Mouse (Mus musculus) kidney, postnatal 25 days (tissue): Measurements from ENCODE around the gene Ppfia1.

Experiments used
- DNase-seq, 2 experiments: peaks; one replicate each; pipeline ENCODE4 v3.0.0; 2021; ENCODE audit warnings: mixed read lengths in 2 of 2

Gene Ppfia1

DNA sequence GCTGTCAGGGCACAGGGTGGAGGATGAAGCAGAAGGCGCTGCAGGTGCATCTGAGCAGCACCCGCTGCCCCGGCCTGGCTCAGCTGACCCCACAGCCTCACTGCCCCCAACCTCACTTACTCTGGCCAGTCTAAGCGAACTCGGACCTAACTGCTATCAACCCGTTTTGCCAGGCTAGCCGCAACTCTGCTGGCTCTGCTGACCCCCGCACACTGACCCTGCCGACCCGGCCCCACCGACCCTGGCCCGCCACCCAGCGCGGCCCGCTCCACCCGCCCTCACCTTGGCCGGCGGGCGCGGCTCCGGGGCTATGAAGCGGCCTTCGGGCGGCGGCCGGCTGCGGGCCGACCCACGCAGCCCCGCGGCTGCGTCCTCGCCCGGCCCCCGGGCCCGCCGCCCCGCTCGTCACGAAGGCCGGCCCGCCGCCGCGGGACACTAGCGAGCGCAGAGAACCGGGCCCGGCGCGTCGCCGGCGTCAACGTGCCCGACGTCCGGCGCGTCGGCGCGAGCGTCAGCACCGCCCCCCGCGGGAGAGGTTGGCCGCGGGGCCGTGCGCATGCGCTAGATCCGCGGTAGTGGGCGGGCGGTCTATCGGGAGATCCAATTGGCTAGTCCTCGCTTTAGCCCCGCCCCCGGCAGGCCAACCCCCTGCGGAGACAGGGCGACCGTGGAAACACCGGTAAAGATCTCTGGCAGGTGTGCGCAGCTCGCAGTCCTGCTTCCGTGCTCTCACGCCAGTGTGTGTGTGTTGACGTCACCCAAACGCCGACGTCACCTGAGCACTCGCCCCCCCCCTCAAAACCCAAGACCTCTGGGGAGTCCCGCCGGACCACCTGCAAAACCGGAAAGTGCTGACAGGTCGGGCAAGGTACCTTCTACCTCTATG, at the start of gene Ppfia1:
TSS of gene Ppfia1 (minus strand) at position 493 of the 886 bp plus-strand sequence.
- DNase-seq = peak; percentile 99

DNA sequence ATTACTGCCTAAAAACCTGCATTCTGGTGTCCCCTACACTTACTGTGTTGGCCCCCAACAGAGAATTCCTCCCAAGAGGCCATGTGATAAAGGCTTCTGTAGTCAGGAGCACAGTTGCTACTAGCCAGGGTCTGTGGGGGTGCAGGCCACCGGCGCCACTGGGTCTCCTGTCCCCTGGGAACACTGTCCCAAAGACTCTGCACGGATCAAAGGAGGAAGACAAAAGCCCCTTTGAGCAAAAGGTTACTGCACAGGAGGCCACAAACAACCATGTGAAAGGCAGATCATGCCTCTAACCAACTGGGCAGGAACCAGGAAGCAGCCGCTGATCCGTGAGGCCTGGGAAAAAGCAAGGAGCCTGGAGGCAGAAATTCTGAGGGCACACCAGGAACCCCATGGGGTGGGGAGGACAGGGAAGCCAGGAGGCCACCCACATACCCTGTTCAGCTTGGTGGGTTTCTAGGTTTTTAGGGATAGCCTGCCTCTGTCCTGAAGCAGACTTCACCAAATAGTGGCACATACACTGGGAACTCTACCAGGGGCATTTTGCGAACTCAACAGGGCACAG, 46.9 kb upstream of the Ppfia1 start:
- DNase-seq = no peak

DNA sequence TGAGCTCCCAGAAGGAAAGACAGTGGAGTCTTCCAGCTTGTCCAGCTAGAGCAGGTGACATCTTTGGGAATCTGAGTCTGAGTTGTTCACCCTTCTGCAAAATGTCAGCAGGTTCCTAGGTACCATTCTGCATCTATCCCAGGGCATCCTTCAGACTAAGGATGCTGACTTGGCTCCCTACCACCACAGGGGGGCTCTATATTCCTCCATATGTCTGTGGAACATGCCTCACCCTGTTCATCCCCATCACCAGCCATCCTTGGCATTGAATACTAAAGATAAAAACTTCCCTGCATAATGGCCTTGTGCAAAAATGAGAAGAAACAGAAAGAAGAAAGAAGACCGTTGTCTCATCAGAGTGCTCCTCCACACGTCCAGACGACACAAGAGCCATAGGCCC, 36.0 kb upstream of the Ppfia1 start:
- no peak for DNase-seq

DNA sequence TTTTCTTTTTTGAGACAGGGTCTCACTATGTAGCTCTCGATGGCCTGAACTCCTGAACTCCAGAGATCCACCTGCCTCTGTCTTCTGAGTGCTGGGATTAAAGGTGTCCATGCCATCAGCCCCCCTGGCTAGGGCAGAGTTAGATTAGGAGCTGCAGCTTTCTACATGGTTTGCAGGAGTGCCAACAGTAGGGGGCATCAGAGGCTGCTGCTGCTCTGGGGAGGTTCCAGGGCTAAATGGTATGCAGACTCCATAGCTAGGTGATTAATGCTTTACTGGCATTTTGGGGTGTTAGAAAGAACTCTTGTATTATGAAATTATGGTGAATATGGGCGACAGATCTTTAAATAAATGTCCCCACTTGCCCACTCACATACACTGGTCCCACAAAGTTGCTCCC, 33.8 kb upstream of the Ppfia1 start:
- peak in 1 of 2 experiments; percentile 58 for DNase-seq

DNA sequence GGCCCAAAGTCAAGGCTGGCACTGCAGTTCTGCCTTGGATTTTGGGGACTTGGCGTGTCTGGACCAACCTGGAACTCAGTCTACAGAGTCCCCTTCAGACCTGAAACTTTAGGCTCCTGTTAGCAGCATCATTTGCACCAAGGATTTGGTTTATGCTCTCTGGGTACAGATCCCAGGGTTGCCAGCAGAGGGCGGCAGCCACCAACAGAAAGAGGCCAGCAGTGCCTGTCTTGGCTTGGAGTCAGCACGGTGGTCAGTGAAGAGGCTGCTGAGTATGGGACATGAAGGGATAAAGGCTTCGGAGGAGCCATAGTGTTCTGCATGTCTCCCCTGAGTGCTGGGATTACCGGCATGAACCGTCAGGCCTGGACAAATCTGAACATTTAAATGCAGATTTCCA, 32.1 kb upstream of the Ppfia1 start:
- DNase-seq = peak; percentile 73 to 81

DNA sequence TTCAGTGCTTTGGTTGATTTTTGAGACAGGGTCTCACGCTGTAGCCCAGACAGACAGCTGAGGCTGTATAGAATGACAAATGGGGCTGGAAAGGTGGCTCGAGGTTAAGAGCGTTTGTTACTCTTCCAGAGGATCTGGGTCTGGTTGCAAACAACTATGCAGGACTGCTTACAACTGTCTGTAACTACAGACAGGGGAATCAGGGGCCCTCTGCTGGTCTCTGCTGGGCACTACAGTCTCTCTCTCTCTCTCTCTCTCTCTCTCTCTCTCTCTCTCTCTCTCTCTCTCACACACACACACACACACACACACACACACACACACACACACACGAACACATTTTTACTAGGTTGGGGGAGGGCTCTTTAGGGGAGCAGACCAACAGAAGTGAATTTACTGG, 30.1 kb upstream of the Ppfia1 start:
- DNase-seq = peak; percentile 66 to 71

DNA sequence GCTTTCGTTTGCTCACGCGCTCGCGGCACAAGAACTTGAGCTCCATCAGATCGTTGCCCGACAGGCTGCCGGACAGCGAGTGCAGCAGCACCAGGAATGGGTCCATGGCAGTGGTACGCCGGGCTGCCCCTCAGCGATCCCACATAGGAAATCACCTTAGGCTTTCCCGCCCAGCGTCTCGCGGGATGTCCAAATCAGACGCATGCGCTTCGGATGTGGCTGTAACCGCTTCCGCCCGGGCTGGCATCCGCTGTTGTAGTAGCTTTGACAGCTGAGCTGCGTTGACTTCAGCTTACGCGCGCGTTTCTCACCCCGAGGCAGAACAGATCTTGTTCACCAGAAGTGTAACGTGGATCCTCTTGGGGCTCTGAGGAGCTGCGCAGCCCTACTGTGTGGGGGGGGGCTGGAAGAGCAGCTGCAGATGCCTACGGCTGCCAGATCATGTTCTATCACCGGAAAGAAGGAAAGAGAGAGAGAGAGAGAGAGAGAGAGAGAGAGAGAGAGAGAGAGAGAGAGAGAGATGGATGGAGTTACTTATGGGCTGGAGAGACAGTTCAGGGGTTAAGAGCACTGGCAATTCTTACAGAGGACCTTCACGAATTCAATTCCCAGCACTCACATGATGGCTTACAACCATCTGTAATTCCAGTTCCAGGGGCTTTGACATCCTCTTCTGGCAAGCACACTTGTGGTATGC, 28.9 kb upstream of the Ppfia1 start, which contains the start of gene Fadd:
TSS of gene Fadd (minus strand) at position 180 of the 697 bp plus-strand sequence.
- peak; percentile 96 for DNase-seq

DNA sequence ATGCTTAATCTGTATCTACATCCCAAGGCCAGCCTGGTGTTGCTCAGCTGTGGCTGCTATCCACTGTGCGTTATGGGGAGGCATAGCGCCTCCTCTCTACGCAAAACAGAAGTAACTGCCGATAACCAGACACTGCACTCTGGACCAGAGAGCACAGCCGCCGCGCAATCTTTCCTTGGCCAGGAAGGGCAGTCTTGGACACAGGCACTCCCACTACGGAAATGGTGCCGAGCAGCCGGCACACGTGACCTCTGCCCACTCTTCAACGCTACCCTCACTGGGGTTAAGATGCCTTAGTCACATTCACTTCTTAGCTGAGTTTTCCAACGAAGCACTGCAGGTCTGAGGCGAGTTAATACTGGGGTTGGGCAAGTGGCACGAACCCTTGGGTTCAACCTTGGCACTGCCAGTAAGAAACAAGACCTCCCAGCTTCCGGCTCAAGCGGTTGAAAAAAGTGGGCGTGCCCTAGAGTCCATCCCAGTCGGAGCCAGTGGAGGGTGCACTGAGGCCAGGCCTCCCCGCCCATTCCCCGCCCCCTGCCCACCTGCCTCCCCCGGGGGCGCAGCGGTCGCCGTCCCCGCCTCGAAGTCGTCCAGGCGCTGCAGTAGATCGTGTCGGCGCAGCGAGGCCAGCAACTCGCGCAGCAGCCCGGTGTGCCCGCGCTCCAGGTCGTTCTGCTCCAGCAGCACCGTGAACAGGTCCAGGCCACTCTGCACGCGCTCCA, 28.2 kb upstream of the Ppfia1 start:
- DNase-seq = peak; percentile 89 to 95

DNA sequence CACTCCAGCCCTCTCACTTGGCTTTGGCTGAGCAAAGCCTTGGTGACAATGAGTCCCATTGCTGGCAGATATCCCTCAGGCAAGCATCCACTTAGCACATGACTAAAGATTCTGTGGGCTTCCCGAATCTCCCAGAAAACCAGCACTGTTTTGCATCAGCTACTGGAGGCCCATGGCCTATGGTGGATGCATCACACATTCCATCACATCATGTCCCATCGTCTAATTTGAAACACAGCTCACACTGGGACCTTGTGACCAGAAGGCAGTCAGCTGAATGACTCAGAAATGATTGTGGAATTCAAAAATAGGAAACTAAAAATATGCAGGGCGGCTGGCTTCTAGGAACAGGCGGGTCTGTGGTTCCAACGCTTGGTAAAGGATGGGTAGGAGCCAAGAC, 24.3 kb upstream of the Ppfia1 start:
- DNase-seq = no peak

DNA sequence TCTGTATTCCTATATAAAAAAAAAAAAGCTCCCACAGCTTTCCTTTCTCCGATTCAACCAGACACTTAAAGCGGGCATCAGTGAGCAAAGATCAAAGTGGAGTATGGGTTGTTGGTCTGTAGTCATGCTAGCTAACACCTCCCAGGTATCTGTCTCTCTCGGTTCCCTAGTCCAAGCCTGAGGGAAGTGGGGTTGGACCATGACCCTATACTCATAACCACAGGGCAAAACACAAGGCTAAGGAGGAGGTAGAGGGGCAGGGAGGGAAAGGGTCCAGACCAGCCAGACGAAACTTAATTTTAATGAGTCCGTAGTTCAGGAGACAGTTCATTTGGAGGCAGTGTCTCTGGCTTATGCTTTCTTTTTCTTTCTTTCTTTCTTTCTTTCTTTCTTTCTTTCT, 18.7 kb upstream of the Ppfia1 start:
- DNase-seq = peak; percentile 45 to 85

DNA sequence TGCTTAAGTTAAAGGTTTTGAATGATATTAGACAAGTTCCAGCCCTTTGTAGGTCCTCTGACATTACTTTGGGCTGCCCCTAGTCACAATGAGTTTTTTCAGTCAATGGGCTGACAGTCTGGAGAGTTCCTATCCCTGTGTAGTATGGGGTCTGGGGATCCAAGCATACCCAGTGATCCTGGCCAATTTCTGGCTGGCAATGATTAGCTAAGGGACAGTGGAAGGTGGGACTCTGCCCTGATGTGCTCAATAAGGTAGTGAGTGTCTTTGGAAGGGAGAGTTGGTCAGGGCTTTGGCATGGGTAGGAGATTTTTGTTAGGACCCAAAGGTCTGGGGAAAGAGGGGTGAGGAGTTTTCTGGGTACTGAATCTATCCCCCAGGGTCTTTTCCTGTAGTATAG, 18.1 kb upstream of the Ppfia1 start:
- peak; percentile 82 to 88 for DNase-seq

DNA sequence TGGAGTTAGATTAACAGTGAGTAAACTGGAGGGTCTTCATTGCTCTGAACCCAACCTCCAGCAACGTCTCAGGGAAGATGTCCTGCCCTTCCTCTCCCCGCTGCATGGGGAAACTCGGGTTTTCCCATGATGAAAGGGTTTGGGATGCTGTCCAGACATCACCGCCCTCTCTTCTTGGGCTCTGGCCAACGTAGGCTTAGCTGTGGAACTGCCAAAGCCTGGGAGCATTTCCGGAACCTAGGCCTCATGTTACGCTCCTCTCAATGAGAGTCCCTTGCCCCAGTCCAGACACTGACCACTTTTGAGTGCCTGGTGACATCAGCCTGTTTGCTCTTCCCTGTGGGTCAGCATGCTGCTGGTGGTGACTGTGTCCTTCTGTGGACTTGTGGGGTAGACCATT, 15.9 kb upstream of the Ppfia1 start:
- peak; percentile 61 to 73 for DNase-seq

DNA sequence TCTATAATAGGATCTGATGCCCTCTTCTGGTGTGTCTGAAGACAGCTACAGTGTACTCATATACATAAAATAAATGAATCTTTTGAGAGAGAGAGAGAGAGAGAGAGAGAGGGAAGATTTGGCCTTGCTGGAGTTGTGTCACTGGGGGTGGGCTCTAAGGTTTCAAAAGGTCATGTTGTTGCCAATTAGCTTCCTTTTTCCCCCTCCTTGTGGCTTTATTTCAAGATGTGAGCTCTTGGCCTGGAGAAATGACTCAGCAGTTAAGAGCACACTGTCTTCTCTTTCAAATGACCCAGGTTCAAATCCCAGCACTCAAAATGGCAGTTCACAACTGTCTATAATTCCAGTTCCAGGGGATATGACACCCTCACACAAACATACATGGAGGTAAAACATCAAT, 14.6 kb upstream of the Ppfia1 start:
- DNase-seq = no peak

DNA sequence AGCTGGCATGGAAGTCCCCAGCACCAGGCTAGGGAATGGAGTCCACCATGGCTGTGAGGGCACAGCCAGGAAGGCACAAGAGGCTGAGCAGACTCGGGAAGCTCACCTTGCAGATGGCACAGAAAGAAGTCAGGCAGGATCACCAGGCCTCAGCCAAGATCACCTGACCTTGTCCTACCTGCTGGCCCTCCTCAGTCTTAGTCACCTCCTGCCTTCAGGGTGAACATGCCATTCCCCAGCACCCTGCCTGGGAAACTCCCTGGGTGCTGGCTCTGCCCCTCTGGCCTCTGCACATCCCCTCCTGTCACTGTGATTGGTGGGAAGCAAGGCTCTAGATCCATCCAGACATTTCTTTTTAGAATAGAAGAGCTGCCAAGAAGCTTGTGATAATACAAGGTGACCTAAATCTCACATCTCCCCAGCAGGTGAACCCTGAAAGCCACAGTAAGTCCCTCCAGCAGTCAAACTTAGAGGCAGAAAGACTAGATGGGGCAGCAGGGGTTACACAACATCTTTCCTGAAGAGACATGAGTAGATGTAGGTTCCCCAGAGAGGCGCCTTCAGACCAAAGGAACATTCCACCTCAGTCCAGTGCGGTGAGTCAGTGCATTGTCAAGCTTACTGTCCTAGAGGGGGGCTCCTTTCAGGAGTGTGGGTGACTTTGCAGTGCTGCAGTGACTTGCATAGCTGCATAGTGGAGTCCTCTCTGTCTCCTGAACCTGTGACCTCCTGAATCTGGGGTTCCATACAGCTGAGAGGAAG, 13.6 kb upstream of the Ppfia1 start:
- DNase-seq = no peak

DNA sequence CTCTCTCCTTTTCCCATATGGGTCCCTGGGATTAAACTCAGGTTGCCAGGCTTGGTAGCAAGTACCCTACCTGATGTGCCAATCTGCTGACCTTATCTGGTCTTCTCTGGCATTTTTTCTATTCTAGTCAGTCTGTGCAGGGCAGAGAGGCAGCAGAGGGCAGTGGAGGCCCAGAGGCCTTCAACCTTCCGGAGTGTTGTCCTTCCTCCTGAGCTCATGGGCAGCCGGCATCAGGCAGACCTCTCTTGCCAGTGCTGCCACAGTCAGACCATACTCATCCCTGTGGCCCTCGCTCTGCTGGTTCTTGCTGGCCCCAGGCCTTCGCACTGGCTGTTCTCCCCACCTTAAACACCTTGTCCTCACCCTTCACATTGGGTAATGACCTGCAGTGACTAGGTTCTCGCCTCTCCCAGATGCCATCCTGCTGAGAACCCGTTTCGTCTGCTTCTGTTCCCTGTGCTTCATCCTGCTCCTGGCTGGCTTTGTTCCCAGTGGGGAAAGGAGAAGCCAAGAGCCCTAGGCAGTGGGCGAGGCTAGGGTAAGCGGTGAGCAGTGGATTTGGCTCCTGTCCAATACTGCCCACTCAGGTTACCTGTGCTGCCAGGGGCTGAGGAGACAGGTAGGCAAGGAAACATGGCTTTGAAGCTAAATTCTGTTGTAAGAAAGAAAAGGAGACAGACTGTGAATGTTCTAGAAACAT, 10.1 kb upstream of the Ppfia1 start:
- peak; percentile 58 to 76 for DNase-seq

DNA sequence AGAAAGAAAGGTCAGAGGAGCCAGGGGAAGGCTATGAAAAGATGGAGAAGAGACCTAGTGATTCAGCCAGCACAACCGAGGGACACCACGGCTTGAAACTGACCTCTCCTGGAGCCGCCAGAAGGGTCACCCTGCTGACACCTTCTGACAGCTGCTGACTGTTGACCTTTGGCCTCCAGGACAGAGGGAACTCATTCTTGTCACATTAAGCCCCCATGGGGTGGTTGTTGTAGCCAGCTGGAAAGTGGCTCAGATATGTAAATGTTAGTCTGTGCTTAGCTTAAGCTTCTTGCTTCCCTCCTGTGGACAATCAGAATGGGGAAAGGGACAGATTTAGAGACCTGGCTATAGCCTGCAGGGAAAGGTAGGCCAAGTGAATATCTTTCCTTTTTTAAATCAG, 8.5 kb upstream of the Ppfia1 start:
- peak; percentile 26 to 58 for DNase-seq

DNA sequence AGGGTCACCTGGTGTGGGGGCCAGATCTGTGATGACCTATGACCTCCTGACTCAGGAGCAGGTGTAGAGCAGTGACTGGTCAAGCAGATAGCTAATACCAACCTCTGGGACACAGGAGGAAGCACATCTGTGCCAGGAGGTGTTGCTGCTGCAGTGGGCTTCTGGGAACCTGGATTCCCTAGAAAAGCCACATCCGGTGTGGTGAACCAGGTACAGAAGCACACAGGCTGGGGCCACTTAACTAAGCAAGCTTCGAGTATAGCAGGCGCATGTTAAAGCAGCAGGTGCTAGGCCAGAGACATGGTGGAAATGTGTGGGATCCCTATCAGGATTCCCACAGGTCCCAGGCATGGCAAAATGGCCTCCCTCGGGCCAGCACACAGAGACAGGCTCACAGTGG, 7.1 kb upstream of the Ppfia1 start:
- DNase-seq = no peak

DNA sequence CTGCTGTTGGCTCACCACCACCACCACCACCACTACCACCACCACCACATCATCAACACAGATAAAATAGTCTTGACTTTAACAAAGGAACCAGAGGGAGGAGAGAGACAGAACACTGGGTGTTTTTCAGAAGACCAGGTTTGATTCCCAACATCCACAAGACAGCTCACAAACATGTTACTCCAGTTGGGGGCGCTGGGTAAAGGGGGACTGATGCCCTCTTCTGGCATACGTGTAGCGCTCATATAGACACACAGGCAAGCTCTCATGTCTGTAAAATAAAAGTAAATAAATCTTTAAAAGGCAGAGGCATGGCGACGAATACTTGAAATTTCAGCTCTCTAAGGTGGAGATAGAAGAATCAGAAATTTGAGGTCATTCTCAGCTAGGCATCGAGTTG, 5.0 kb upstream of the Ppfia1 start:
- no peak for DNase-seq

DNA sequence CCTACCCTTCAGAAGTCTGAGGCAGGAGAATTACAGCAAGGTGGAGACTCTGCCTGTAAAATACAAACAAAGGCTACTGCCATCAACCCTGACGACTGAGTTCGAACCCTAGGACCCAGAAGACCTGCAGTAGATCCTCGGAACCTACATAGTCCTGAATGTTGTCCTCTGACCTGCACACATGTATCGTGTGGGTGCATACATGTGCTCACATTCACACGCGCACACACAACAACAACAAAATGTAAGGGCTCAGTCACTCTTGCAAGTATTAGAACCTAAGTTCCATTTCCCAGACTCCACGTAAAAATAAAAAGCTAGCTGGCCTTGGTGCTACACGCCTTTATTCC, 569 bp upstream of the Ppfia1 start:
- DNase-seq = no peak

DNA sequence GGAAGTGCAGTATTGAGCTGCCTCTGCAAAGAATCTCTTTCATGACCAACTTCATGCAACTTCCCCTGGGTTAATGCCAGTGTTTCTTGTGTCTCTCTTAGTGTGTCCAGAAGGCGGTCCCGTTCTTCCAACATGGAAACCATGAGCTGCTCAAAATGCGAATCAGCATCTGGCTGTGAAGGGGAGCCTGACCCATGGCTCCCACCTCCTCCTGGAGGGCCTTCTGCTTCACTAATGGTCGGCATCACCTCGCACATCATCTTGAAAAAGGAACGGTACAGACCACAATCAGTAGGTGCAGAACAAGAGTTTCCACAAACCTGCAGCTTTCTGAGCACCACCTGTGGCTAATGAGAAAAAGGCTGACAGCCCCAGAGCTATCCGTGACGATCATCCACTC, 1.3 kb downstream of the Ppfia1 start:
- no peak for DNase-seq

DNA sequence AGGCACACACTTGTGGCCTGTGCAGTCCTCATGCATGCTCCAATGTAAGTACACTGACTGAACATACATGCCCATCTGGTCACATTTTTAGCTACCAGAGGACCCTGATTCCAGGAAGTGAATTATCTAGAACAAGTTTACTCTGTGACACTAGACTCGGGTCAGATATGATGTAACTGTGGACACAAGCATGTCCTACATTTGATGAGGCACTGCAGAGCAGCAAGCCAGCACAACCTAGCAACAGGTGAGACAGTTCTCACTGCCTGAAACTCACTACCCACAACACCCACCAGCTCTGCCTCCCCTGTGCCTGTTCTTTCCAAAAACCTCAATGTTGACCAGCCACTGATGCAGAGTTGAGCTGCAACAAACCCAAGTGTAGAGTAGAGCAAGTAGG, 2.7 kb downstream of the Ppfia1 start:
- no peak for DNase-seq
